Mouse (Mus musculus) mesoderm, embryonic 11.5 days (tissue): Measurements from ENCODE around the gene Apoa4.
A peak's percentile ranks its signal among the peaks of the same experiment; 100 is the strongest.

Source experiments
- DNase-seq: peaks from one replicate; pipeline ENCODE4 v3.0.0-alpha.2; 2012; ENCODE audit warnings: low read depth, low spot score

Gene Apoa4

GRCm38 (mm10) chr9:46240526-46241153 is at the start of gene Apoa4:
Gene Apoa4 (plus strand): TSS chr9:46240696.
- no peak for DNase-seq

GRCm38 (mm10) chr9:46191234-46191633 is 49.3 kb upstream of the Apoa4 start:
- no peak for DNase-seq

- DNase-seq, result peak; percentile 36
These were observed 48.9 kb upstream of the Apoa4 start for GRCm38 (mm10) chr9:46191644-46192043.

- DNase-seq, result no peak
These were observed 47.9 kb upstream of the Apoa4 start for GRCm38 (mm10) chr9:46192642-46193041.

GRCm38 (mm10) chr9:46194809-46195208 is 45.7 kb upstream of the Apoa4 start:
- DNase-seq, result no peak

- no peak for DNase-seq
These were observed 43.8 kb upstream of the Apoa4 start for GRCm38 (mm10) chr9:46196699-46197169.

- DNase-seq, result no peak
These were observed 42.0 kb upstream of the Apoa4 start for GRCm38 (mm10) chr9:46198461-46198860.

GRCm38 (mm10) chr9:46198936-46199335 is 41.6 kb upstream of the Apoa4 start:
- no peak for DNase-seq

GRCm38 (mm10) chr9:46199609-46200008 is 40.9 kb upstream of the Apoa4 start:
- DNase-seq, result no peak

- no peak for DNase-seq
These were observed 33.5 kb upstream of the Apoa4 start for GRCm38 (mm10) chr9:46206834-46207500.

- no peak for DNase-seq
These were observed 33.0 kb upstream of the Apoa4 start for GRCm38 (mm10) chr9:46207501-46207869.

- DNase-seq, result peak; percentile 12
These were observed 32.0 kb upstream of the Apoa4 start for GRCm38 (mm10) chr9:46208401-46208974.

- DNase-seq, result no peak
These were observed 30.0 kb upstream of the Apoa4 start for GRCm38 (mm10) chr9:46210473-46210872.

- no peak for DNase-seq
These were observed 26.2 kb upstream of the Apoa4 start for GRCm38 (mm10) chr9:46214276-46214675.

- DNase-seq, result no peak
These were observed 25.6 kb upstream of the Apoa4 start for GRCm38 (mm10) chr9:46214946-46215337.

- no peak for DNase-seq
These were observed 24.9 kb upstream of the Apoa4 start for GRCm38 (mm10) chr9:46215338-46216322.

- no peak for DNase-seq
These were observed 23.6 kb upstream of the Apoa4 start for GRCm38 (mm10) chr9:46216744-46217470.

- DNase-seq, result no peak
These were observed 22.3 kb upstream of the Apoa4 start for GRCm38 (mm10) chr9:46218176-46218575.

GRCm38 (mm10) chr9:46223090-46223489 is 17.4 kb upstream of the Apoa4 start:
- no peak for DNase-seq

- no peak for DNase-seq
These were observed 16.4 kb upstream of the Apoa4 start for GRCm38 (mm10) chr9:46224101-46224500.
